31 mouse cellular contexts compared by ENCODE assay signal in the genomic region with DNA sequence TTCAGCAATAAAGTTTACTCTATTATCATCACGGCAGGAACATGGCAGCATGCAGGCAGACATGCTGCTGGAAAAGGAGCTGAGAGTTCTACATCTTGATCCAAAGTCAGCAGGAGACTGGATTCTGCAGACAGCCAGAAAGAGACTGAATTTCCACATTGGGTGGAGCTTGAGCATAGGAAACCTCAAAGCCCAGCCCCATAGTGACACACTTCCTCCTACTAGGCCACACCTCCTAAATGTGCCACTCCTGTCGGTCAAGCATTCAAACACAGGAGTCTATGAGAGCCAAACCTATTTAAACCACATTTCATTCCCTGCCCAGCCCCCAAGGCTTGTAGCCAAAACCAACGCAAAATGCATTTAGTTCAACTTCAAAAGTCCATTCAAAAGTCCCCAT. TPM values are rescaled to one million over a fixed set of nuclear protein-coding genes. Genes with fewer than 3 reads are reported as not detected.
DNase-seq lines count a peak whose midpoint lies in the region; ATAC-seq lines count a peak whose summit lies in the region.
"Had no signal": no experiment of that assay in that cellular context is flagged by ENCODE, and none has a peak within 500 bp of the region (broad histone marks: within the 10 kb centered on the region; RNA-seq: fewer than 3 reads in every experiment).

No protein-coding gene starts in this region.

- H3K36me3 ChIP-seq in midbrain, embryonic 13.5 days, result peaks cover 80% of the 10 kb centered on the region

- no peak overlapping the region for H3K4me2 ChIP-seq in midbrain, embryonic 13.5 days (replicated peaks)
- H3K4me2 ChIP-seq: embryonic facial prominence, embryonic 12.5 days; heart, embryonic 12.5 days; hindbrain, embryonic 13.5 days; limb, embryonic 13.5 days; lung, embryonic 14.5 days had no signal

- intact Hi-C loops in left cerebral cortex, postnatal 4 days (cut with DNase I), result no loop called here

- no peaks in the 10 kb centered on the region for H3K27me3 ChIP-seq in midbrain, embryonic 13.5 days
- H3K27me3 ChIP-seq: embryonic facial prominence, embryonic 12.5 days; heart, embryonic 12.5 days; hindbrain, embryonic 13.5 days; limb, embryonic 13.5 days had no signal

- no peaks in the 10 kb centered on the region for H3K9me3 ChIP-seq in midbrain, embryonic 13.5 days
- H3K9me3 ChIP-seq: embryonic facial prominence, embryonic 12.5 days; heart, embryonic 12.5 days; hindbrain, embryonic 13.5 days; limb, embryonic 13.5 days had no signal

- H3K4me3 ChIP-seq in midbrain, embryonic 13.5 days (replicated peaks), result no peak overlapping the region
- H3K4me3 ChIP-seq: embryonic facial prominence, embryonic 12.5 days; heart, embryonic 12.5 days; hindbrain, embryonic 13.5 days; layer of hippocampus, adult 2 months; left cerebral cortex, adult 2 months; limb, embryonic 13.5 days had no signal

- no peaks in the 10 kb centered on the region for H3K4me1 ChIP-seq in midbrain, embryonic 13.5 days (replicated peaks)
- H3K4me1 ChIP-seq: embryonic facial prominence, embryonic 12.5 days; heart, embryonic 12.5 days; hindbrain, embryonic 13.5 days had no signal

- H3K27ac ChIP-seq in midbrain, embryonic 13.5 days, result no peak overlapping the region
- H3K27ac ChIP-seq: embryonic facial prominence, embryonic 12.5 days; hindbrain, embryonic 13.5 days; layer of hippocampus, adult 2 months; left cerebral cortex, adult 2 months; limb, embryonic 13.5 days; liver, embryonic 14.5 days had no signal

- WGBS in midbrain, embryonic 13.5 days, result 84% methylated on average over 3 of the region's 3 CpGs

- no peak overlapping the region for H3K9ac ChIP-seq in midbrain, embryonic 13.5 days (replicated peaks)
- H3K9ac ChIP-seq: embryonic facial prominence, embryonic 12.5 days; heart, embryonic 12.5 days; hindbrain, embryonic 13.5 days; limb, embryonic 13.5 days; liver, embryonic 14.5 days; lung, embryonic 14.5 days had no signal

- 0 out of 2 replicates have a peak, but pooled peaks have one; percentile 29 for ATAC-seq in common myeloid progenitor, adult 5-6 weeks (replicated peaks; ENCODE audit: low read depth, poor library complexity, severe bottlenecking)
- ATAC-seq in midbrain, embryonic 13.5 days, result no peak
- ATAC-seq: forebrain, embryonic 14.5 days; intestine, postnatal 0 days had no signal

- DNase-seq in 3T3-L1 (ENCODE audit: low read depth, low spot score) (peak; percentile 27), 416B (ENCODE audit: low read depth) (peak; percentile 71), NIH3T3 (ENCODE audit: low read depth) (peak; percentile 11)
- no peak for DNase-seq in gastrocnemius, postnatal 25 days
- no peak for DNase-seq in left cerebral cortex, postnatal 4 days
- DNase-seq: adrenal gland, postnatal 36 days; cerebellum, adult 9-10 months; cerebellum, postnatal 36 days; embryo, embryonic 11 days; gastrocnemius, postnatal 14 days; heart, adult 18-20 months; heart, postnatal 4 days; kidney, postnatal 14 days; lung, embryonic 14.5 days; lung, postnatal 36 days; midbrain, embryonic 14.5 days; retina, postnatal 1 day; right cerebral cortex, postnatal 14 days; thymus, adult 18-20 months; thymus, postnatal 4 days had no signal

RNA-seq across cellular contexts. Expression of a gene that starts 9.6 kb away (rescaled TPM):
- 33.2 and 41.7 TPM in 2 replicates for total RNA-seq in common myeloid progenitor, adult 5-6 weeks (2017)
- 35.8 and 36.4 TPM in 2 replicates for polyA plus RNA-seq in midbrain, embryonic 13.5 days (2015; fragmentation: Nextera tagmentation; extraction: Ambion mirVana)
- total RNA-seq in gastrocnemius, postnatal 25 days (2021), result 1 to 10 TPM; 5.4 to 7.7 TPM
- total RNA-seq in left cerebral cortex, postnatal 4 days (2021), result 10 to 100 TPM; 19.3 to 23.6 TPM

RNA-seq across cellular contexts. Expression of a gene that starts 48.0 kb away (rescaled TPM):
- 24.1 and 38.2 TPM in 2 replicates for total RNA-seq in common myeloid progenitor, adult 5-6 weeks (2017)
- 44.1 and 47.4 TPM in 2 replicates for polyA plus RNA-seq in midbrain, embryonic 13.5 days (2015; fragmentation: Nextera tagmentation; extraction: Ambion mirVana)
- 10 to 100 TPM; 10.2 to 10.7 TPM for total RNA-seq in gastrocnemius, postnatal 25 days (2021)
- total RNA-seq in left cerebral cortex, postnatal 4 days (2021), result 10 to 100 TPM; 20.0 to 22.3 TPM

RNA-seq across cellular contexts. Expression of a gene that starts 48.1 kb away (rescaled TPM):
- 128 and 137 TPM in 2 replicates for total RNA-seq in common myeloid progenitor, adult 5-6 weeks (2017)
- 97.4 and 98.3 TPM in 2 replicates for polyA plus RNA-seq in midbrain, embryonic 13.5 days (2015; fragmentation: Nextera tagmentation; extraction: Ambion mirVana)
- total RNA-seq in gastrocnemius, postnatal 25 days (2021), result 10 to 100 TPM; 13.0 to 13.2 TPM
- 10 to 100 TPM; 58.6 to 66.2 TPM for total RNA-seq in left cerebral cortex, postnatal 4 days (2021)

Comparison
In these comparisons a context has a peak if more than half of its experiments do, and no peak if none do; other contexts are left out.
1. DNase-seq: peak in 3T3-L1 (single experiment), 416B (single experiment) and NIH3T3 (single experiment); none in gastrocnemius, postnatal 25 days (single experiment) and left cerebral cortex, postnatal 4 days (single experiment).